Mouse (Mus musculus): Measurements from ENCODE around the gene Olfr552. TPM values are rescaled to one million over a fixed set of nuclear protein-coding genes. Genes with fewer than 3 reads are reported as not detected.

Olfr552 gene
- polyA plus RNA-seq (2016; fragmentation: Nextera tagmentation; extraction: Ambion mirVana), result not detected in 2 replicates

- H3K36me3 ChIP-seq, result no peaks in the 10 kb centered on the region
- no peak within 1 kb of the TSS for H3K4me2 ChIP-seq (replicated peaks)
- no peaks in the 10 kb centered on the region for H3K27me3 ChIP-seq (replicated peaks)
- H3K4me3 ChIP-seq, result no peak within 1 kb of the TSS
- no peak within 1 kb of the TSS for H3K9ac ChIP-seq
- H3K9me3 ChIP-seq, result no peaks in the 10 kb centered on the region
- WGBS, result 67% methylated on average over 1 of the region's 1 CpGs
- no peak within 1 kb of the TSS for H3K27ac ChIP-seq
- no peaks in the 10 kb centered on the region for H3K4me1 ChIP-seq
- ATAC-seq (ENCODE audit: low FRiP score, low read depth), result no peak
Observed at GRCm38 (mm10) chr7:102597378-102598031, at the start of gene Olfr552. Gene Olfr552 (plus strand): TSS chr7:102597770.

GRCm38 (mm10) chr7:102549570-102549969 lies 48.0 kb upstream of the Olfr552 start, which contains the start of gene Olfr549:
Gene Olfr549 (plus strand): TSS chr7:102549870.
- 96% methylated on average over 3 of the region's 3 CpGs for WGBS

GRCm38 (mm10) chr7:102553279-102553678 lies 44.3 kb upstream of the Olfr552 start:
- Histone ChIP-seq H3K27me3 (replicated peaks) (no peaks in the 10 kb centered on the region), H3K4me1 (no peaks in the 10 kb centered on the region), H3K36me3 (no peaks in the 10 kb centered on the region), H3K9ac (no peak overlapping the region), H3K4me3 (no peak overlapping the region), H3K4me2 (replicated peaks) (no peak overlapping the region), H3K27ac (no peak overlapping the region), H3K9me3 (no peaks in the 10 kb centered on the region)
- 83% methylated on average over 3 of the region's 3 CpGs for WGBS
- no peak for ATAC-seq (ENCODE audit: low FRiP score, low read depth)

More at GRCm38 (mm10) chr7:102549570-102549969, 48.0 kb upstream of the Olfr552 start, which contains the start of gene Olfr549:
- no peaks in the 10 kb centered on the region for H3K36me3 ChIP-seq
- H3K9ac ChIP-seq, result no peak within 1 kb of the TSS
- H3K4me1 ChIP-seq, result no peaks in the 10 kb centered on the region
- no peaks in the 10 kb centered on the region for H3K27me3 ChIP-seq (replicated peaks)
- H3K4me2 ChIP-seq (replicated peaks), result no peak within 1 kb of the TSS
- no peak within 1 kb of the TSS for H3K4me3 ChIP-seq
- H3K27ac ChIP-seq, result no peak within 1 kb of the TSS
- ATAC-seq (ENCODE audit: low FRiP score, low read depth), result no peak
- H3K9me3 ChIP-seq, result no peaks in the 10 kb centered on the region

DNA sequence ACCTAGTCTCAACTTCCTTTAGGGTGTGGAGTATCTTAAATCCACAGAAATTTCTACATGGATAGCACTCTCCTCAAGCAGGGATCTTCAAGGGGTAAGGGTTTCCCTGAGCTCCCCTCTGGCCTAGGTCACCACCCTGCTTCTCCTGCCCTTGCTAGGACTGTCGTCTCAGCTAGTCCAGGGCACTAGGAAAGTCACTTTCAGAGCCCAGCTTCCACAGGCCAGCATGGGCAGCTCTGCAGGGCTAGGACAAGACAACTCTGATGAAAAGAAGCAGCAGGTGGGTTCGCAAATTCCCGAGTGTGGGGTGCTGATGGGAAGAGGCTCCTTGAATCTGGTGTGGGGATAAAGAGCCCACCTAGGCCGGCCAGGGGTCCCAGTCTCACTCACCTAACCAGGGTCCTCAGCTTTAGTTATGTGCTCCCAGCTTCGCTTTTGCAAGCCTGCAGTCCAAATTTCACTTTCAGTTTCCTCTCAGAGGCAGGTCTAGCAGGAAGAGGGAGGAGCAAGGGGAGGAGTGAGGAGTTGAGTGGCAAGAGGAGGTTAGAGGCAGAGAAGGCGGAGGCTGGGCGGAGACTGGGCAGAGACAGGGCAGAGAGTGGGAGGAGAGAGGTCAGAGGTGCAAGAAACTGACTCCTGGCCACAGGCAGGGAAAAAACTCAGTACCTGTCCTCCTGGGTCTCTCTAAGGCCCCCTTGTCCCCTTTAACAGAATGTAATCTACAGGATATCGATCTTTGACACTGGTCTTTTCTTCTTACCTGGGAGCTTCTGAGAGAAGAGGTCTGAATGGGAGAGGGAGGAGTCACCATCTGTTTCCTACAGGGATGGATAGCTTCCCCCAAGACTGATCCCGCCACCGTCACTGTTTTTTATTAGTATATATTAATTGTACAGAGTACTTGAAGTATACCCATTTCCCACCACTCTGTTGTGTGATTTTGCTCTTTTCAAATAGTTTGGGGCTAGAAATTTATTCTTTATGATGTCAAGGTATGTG lies 32.3 kb upstream of the Olfr552 start, which contains the start of gene Trim21:
TSS of gene Trim21 (minus strand) at position 488 of the 999 bp plus-strand sequence.
- no peaks in the 10 kb centered on the region for H3K4me1 ChIP-seq
- 17% methylated on average over 10 of the region's 10 CpGs for WGBS
- H3K9me3 ChIP-seq, result no peaks in the 10 kb centered on the region
- peak within 1 kb of the TSS; percentile 52 for H3K4me2 ChIP-seq (replicated peaks)
- no peaks in the 10 kb centered on the region for H3K36me3 ChIP-seq
- peak; percentile 74; the same call in 1 of the 2 replicates for ATAC-seq (ENCODE audit: low FRiP score, low read depth)
- no peaks in the 10 kb centered on the region for H3K27me3 ChIP-seq (replicated peaks)
- no peak within 1 kb of the TSS for H3K9ac ChIP-seq
- H3K4me3 ChIP-seq, result peak within 1 kb of the TSS; percentile 33
- no peak within 1 kb of the TSS for H3K27ac ChIP-seq

- 88% methylated on average over 4 of the region's 4 CpGs for WGBS
- no peak overlapping the region for H3K9ac ChIP-seq
- H3K9me3 ChIP-seq, result no peaks in the 10 kb centered on the region
- H3K4me1 ChIP-seq, result no peaks in the 10 kb centered on the region
- ATAC-seq (ENCODE audit: low FRiP score, low read depth), result no peak
- H3K27me3 ChIP-seq (replicated peaks), result no peaks in the 10 kb centered on the region
- H3K4me3 ChIP-seq, result no peak overlapping the region
- H3K36me3 ChIP-seq, result no peaks in the 10 kb centered on the region
- H3K27ac ChIP-seq, result no peak overlapping the region
- no peak overlapping the region for H3K4me2 ChIP-seq (replicated peaks)
Observed at GRCm38 (mm10) chr7:102566219-102566618, 31.4 kb upstream of the Olfr552 start.

DNA sequence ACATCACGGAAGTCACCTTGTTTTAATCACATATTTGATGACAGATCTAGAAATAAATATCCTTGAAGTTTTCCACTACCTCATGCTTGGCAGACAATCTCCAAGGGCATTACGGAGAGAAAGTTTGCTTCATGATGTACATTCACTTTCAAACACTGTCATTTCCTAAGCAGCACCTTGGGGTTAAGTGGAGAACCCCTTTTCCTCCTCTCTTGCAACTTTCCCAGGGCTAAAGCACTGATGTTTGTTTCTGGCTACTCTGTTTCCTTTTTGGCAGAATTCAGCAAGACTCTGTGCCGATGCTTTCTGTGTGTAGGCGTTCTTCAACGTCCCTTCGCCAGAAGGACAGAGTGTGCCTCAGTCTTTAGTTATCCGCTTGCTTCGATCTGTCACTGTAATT lies 26.4 kb upstream of the Olfr552 start, which contains the start of gene Olfr550:
TSS of gene Olfr550 (plus strand) at position 301 of the 400 bp plus-strand sequence.
- no peak within 1 kb of the TSS for H3K27ac ChIP-seq
- no peaks in the 10 kb centered on the region for H3K4me1 ChIP-seq
- no peak within 1 kb of the TSS for H3K4me2 ChIP-seq (replicated peaks)
- no peaks in the 10 kb centered on the region for H3K27me3 ChIP-seq (replicated peaks)
- H3K4me3 ChIP-seq, result no peak within 1 kb of the TSS
- WGBS, result 96% methylated on average over 8 of the region's 8 CpGs
- no peak within 1 kb of the TSS for H3K9ac ChIP-seq
- ATAC-seq (ENCODE audit: low FRiP score, low read depth), result no peak
- no peaks in the 10 kb centered on the region for H3K9me3 ChIP-seq
- H3K36me3 ChIP-seq, result no peaks in the 10 kb centered on the region

DNA sequence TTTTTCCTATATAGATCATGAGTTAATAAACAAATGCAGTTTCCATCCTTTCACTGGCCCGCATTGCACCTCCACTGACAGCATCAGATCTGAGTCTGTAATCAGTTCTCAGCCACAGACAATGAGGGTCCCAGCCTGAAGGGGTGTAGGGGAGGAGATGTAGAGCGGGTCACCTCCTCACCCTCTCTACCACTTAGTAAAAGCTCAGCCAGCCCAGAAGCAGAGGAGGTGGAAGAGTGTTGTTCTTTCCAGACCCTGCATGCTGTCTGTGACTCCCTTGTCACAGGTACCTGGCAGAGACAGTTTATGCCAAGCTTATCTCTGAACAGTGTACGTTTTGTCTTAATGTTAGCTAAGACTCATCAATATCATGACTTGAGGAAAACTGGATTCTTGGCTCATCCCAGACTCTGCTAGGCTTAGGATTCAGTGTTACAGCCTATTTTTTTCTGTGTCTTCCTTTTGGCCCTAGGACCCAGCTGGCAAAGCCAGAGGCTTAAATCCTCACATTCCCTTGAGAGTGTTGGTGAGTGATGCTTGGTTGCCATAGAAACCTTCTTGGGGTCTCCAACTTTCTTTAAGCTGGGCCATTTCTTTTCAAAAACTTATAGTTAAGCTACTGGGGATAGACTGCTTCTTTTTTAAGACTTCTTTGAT lies 24.3 kb upstream of the Olfr552 start:
- Histone ChIP-seq H3K27me3 (replicated peaks) (no peaks in the 10 kb centered on the region), H3K4me3 (no peak overlapping the region), H3K9ac (no peak overlapping the region), H3K4me2 (replicated peaks) (no peak overlapping the region), H3K4me1 (no peaks in the 10 kb centered on the region), H3K9me3 (no peaks in the 10 kb centered on the region), H3K36me3 (no peaks in the 10 kb centered on the region), H3K27ac (no peak overlapping the region)
- 75% methylated on average over 3 of the region's 3 CpGs for WGBS
- ATAC-seq (ENCODE audit: low FRiP score, low read depth), result 0 out of 2 replicates have a peak, but pooled peaks have one; percentile 41

GRCm38 (mm10) chr7:102575998-102576397 lies 21.6 kb upstream of the Olfr552 start:
- no peak overlapping the region for H3K4me2 ChIP-seq (replicated peaks)
- WGBS, result 80% methylated on average over 6 of the region's 6 CpGs
- H3K4me3 ChIP-seq, result no peak overlapping the region
- no peaks in the 10 kb centered on the region for H3K36me3 ChIP-seq
- ATAC-seq (ENCODE audit: low FRiP score, low read depth), result no peak
- no peaks in the 10 kb centered on the region for H3K9me3 ChIP-seq
- no peaks in the 10 kb centered on the region for H3K27me3 ChIP-seq (replicated peaks)
- no peak overlapping the region for H3K9ac ChIP-seq
- H3K27ac ChIP-seq, result no peak overlapping the region
- H3K4me1 ChIP-seq, result no peaks in the 10 kb centered on the region

GRCm38 (mm10) chr7:102591786-102592185 lies 5.8 kb upstream of the Olfr552 start, which contains the start of gene Olfr551:
Gene Olfr551 (minus strand): TSS chr7:102591886.
- Histone ChIP-seq H3K4me2 (replicated peaks) (no peak within 1 kb of the TSS), H3K9me3 (no peaks in the 10 kb centered on the region), H3K36me3 (no peaks in the 10 kb centered on the region), H3K4me1 (no peaks in the 10 kb centered on the region), H3K9ac (no peak within 1 kb of the TSS), H3K27me3 (replicated peaks) (no peaks in the 10 kb centered on the region), H3K27ac (no peak within 1 kb of the TSS), H3K4me3 (no peak within 1 kb of the TSS)
- no peak for ATAC-seq (ENCODE audit: low FRiP score, low read depth)
- WGBS, result 93% methylated on average over 3 of the region's 3 CpGs

DNA sequence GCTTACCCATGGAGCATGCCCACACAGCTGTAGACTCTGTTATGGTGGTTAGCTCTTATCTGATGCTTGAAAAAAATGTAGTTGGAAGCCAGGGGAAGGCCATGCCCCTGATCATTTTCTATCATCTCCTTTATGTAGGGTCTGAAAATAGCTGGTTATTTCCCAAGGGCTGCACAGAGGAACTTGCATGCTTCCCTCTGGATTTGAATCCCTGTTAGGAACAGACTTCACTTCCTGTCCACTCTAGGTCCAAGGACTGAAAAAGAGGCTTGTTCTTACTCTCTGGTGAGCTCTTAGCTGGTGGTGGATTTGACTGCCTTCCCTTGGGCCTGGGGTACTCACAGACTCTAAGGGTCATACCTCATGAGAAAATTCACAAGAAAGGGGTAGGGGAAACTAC lies 20.5 kb downstream of the Olfr552 start, which contains the start of gene Olfr553:
TSS of gene Olfr553 (minus strand) at position 101 of the 400 bp plus-strand sequence.
- H3K4me3 ChIP-seq, result no peak within 1 kb of the TSS
- no peaks in the 10 kb centered on the region for H3K4me1 ChIP-seq
- no peak within 1 kb of the TSS for H3K9ac ChIP-seq
- no peak within 1 kb of the TSS for H3K4me2 ChIP-seq (replicated peaks)
- H3K27me3 ChIP-seq (replicated peaks), result no peaks in the 10 kb centered on the region
- H3K27ac ChIP-seq, result no peak within 1 kb of the TSS
- no peaks in the 10 kb centered on the region for H3K36me3 ChIP-seq
- no peak for ATAC-seq (ENCODE audit: low FRiP score, low read depth)
- no peaks in the 10 kb centered on the region for H3K9me3 ChIP-seq

GRCm38 (mm10) chr7:102619608-102620007 lies 22.0 kb downstream of the Olfr552 start:
- no peaks in the 10 kb centered on the region for H3K4me1 ChIP-seq
- no peak overlapping the region for H3K4me2 ChIP-seq (replicated peaks)
- 77% methylated on average over 5 of the region's 5 CpGs for WGBS
- ATAC-seq (ENCODE audit: low FRiP score, low read depth), result no peak
- no peak overlapping the region for H3K4me3 ChIP-seq
- no peak overlapping the region for H3K27ac ChIP-seq
- no peaks in the 10 kb centered on the region for H3K9me3 ChIP-seq
- no peaks in the 10 kb centered on the region for H3K36me3 ChIP-seq
- H3K27me3 ChIP-seq (replicated peaks), result no peaks in the 10 kb centered on the region
- no peak overlapping the region for H3K9ac ChIP-seq

All from neural tube, embryonic 12.5 days (tissue).